Comparison of ENCODE assay signal across 8 mouse cellular contexts in genomic region chr11:71018416-71019200, GRCm38 (mm10). TPM values are rescaled to one million over a fixed set of nuclear protein-coding genes. Genes with fewer than 3 reads are reported as not detected.
DNase-seq lines count a peak whose midpoint lies in the region; ATAC-seq lines count a peak whose summit lies in the region.

No protein-coding gene starts in this region.

- peak overlapping the region; percentile 88 for H3K27ac ChIP-seq in hindbrain, embryonic 13.5 days
- H3K27ac ChIP-seq in midbrain, embryonic 15.5 days = peak overlapping the region; percentile 85

- peaks cover 14% of the 10 kb centered on the region for H3K36me3 ChIP-seq in hindbrain, embryonic 13.5 days
- no peaks in the 10 kb centered on the region for H3K36me3 ChIP-seq in midbrain, embryonic 15.5 days (replicated peaks)

- H3K4me3 ChIP-seq in hindbrain, embryonic 13.5 days = peak overlapping the region; percentile 90
- H3K4me3 ChIP-seq in midbrain, embryonic 15.5 days = peak overlapping the region; percentile 87

- peak overlapping the region; percentile 89 for H3K9ac ChIP-seq in hindbrain, embryonic 13.5 days
- peak overlapping the region; percentile 89 for H3K9ac ChIP-seq in midbrain, embryonic 15.5 days

- no peaks in the 10 kb centered on the region for H3K9me3 ChIP-seq in hindbrain, embryonic 13.5 days
- H3K9me3 ChIP-seq in midbrain, embryonic 15.5 days = no peaks in the 10 kb centered on the region

- H3K4me1 ChIP-seq in hindbrain, embryonic 13.5 days (replicated peaks) = peaks cover 45% of the 10 kb centered on the region
- peaks cover 43% of the 10 kb centered on the region for H3K4me1 ChIP-seq in midbrain, embryonic 15.5 days

- ATAC-seq in hindbrain, embryonic 13.5 days (ENCODE audit: low FRiP score) = no peak
- peak; percentile 32; the same call in 1 of the 2 replicates for ATAC-seq in midbrain, embryonic 15.5 days (replicated peaks)
- ATAC-seq in activated CD4-positive, CD25-positive, alpha-beta regulatory T cell, adult 4 months = no peak
- ATAC-seq in megakaryocyte-erythroid progenitor cell, adult 5-6 weeks (replicated peaks; ENCODE audit: low FRiP score, low TSS enrichment, poor library complexity, severe bottlenecking) = no peak

- DNase-seq in layer of hippocampus, adult 9-11 months = peak; percentile 21
- no peak for DNase-seq in layer of hippocampus, adult 9-10 months (ENCODE audit: low spot score)
- DNase-seq in c-Kit-positive CD71-positive TER-119-negative erythroid progenitor cells, embryonic 14.5 days (ENCODE audit: low read depth) = peak; percentile 9
- no peak for DNase-seq in cerebellum, adult 9-10 months

- H3K27me3 ChIP-seq in hindbrain, embryonic 13.5 days = no peaks in the 10 kb centered on the region
- H3K27me3 ChIP-seq in midbrain, embryonic 15.5 days (replicated peaks) = no peaks in the 10 kb centered on the region

- WGBS in hindbrain, embryonic 13.5 days = 5% methylated on average over 28 of the region's 28 CpGs
- WGBS in midbrain, embryonic 15.5 days = 6% methylated on average over 28 of the region's 28 CpGs

- peak overlapping the region; percentile 81 for H3K4me2 ChIP-seq in hindbrain, embryonic 13.5 days
- H3K4me2 ChIP-seq in midbrain, embryonic 15.5 days = peak overlapping the region; percentile 84

RNA-seq across cellular contexts. Expression of gene Mis12, which starts 0.8 kb away (rescaled TPM):
- 39.0 and 40.9 TPM in 2 replicates for polyA plus RNA-seq in hindbrain, embryonic 13.5 days (2015; fragmentation: Nextera tagmentation; extraction: Ambion mirVana)
- polyA plus RNA-seq in midbrain, embryonic 15.5 days (2015; fragmentation: Nextera tagmentation; extraction: Ambion mirVana) = 37.5 and 39.2 TPM in 2 replicates
- 10 to 100 TPM; 14.3 to 22.6 TPM for polyA plus RNA-seq in activated CD4-positive, CD25-positive, alpha-beta regulatory T cell, adult 4 months (2017; shearing (Covaris generic))
- total RNA-seq in megakaryocyte-erythroid progenitor cell, adult 5-6 weeks (2014; fragmentation: Nextera tagmentation) = 21.2 and 26.6 TPM in 2 replicates
- total RNA-seq in megakaryocyte-erythroid progenitor cell, adult 5-6 weeks (2017) = 30.4 and 32.5 TPM in 2 replicates

RNA-seq across cellular contexts. Expression of gene Derl2, which starts 1.0 kb away (rescaled TPM):
- 30.7 and 34.7 TPM in 2 replicates for polyA plus RNA-seq in hindbrain, embryonic 13.5 days (2015; fragmentation: Nextera tagmentation; extraction: Ambion mirVana)
- 28.8 and 33.1 TPM in 2 replicates for polyA plus RNA-seq in midbrain, embryonic 15.5 days (2015; fragmentation: Nextera tagmentation; extraction: Ambion mirVana)
- 100 to 1,000 TPM; 128 to 130 TPM for polyA plus RNA-seq in activated CD4-positive, CD25-positive, alpha-beta regulatory T cell, adult 4 months (2017; shearing (Covaris generic))
- total RNA-seq in megakaryocyte-erythroid progenitor cell, adult 5-6 weeks (2014; fragmentation: Nextera tagmentation) = 14.4 and 18.8 TPM in 2 replicates
- 31.0 and 39.3 TPM in 2 replicates for total RNA-seq in megakaryocyte-erythroid progenitor cell, adult 5-6 weeks (2017)

RNA-seq across cellular contexts. Expression of gene Dhx33, which starts 14.4 kb away (rescaled TPM):
- 13.9 and 14.4 TPM in 2 replicates for polyA plus RNA-seq in hindbrain, embryonic 13.5 days (2015; fragmentation: Nextera tagmentation; extraction: Ambion mirVana)
- 15.3 and 16.2 TPM in 2 replicates for polyA plus RNA-seq in midbrain, embryonic 15.5 days (2015; fragmentation: Nextera tagmentation; extraction: Ambion mirVana)
- polyA plus RNA-seq in activated CD4-positive, CD25-positive, alpha-beta regulatory T cell, adult 4 months (2017; shearing (Covaris generic)) = 1 to 10 TPM; 5.2 to 5.7 TPM
- total RNA-seq in megakaryocyte-erythroid progenitor cell, adult 5-6 weeks (2014; fragmentation: Nextera tagmentation) = 34.9 and 44.1 TPM in 2 replicates
- 54.4 and 55.9 TPM in 2 replicates for total RNA-seq in megakaryocyte-erythroid progenitor cell, adult 5-6 weeks (2017)

RNA-seq across cellular contexts. Expression of gene 6330403K07Rik, which starts 14.7 kb away (rescaled TPM):
- 601 TPM in 2 replicates for polyA plus RNA-seq in hindbrain, embryonic 13.5 days (2015; fragmentation: Nextera tagmentation; extraction: Ambion mirVana)
- 718 and 742 TPM in 2 replicates for polyA plus RNA-seq in midbrain, embryonic 15.5 days (2015; fragmentation: Nextera tagmentation; extraction: Ambion mirVana)
- polyA plus RNA-seq in activated CD4-positive, CD25-positive, alpha-beta regulatory T cell, adult 4 months (2017; shearing (Covaris generic)) = 10 to 100 TPM in 1 of 2 experiments, 1 to 10 TPM in 1; 9.0 to 22.7 TPM
- not detected in 2 replicates for total RNA-seq in megakaryocyte-erythroid progenitor cell, adult 5-6 weeks (2014; fragmentation: Nextera tagmentation)
- not detected in 2 replicates for total RNA-seq in megakaryocyte-erythroid progenitor cell, adult 5-6 weeks (2017)

RNA-seq across cellular contexts. Expression of gene C1qbp, which starts 35.8 kb away (rescaled TPM):
- polyA plus RNA-seq in hindbrain, embryonic 13.5 days (2015; fragmentation: Nextera tagmentation; extraction: Ambion mirVana) = 191 and 192 TPM in 2 replicates
- 160 and 166 TPM in 2 replicates for polyA plus RNA-seq in midbrain, embryonic 15.5 days (2015; fragmentation: Nextera tagmentation; extraction: Ambion mirVana)
- polyA plus RNA-seq in activated CD4-positive, CD25-positive, alpha-beta regulatory T cell, adult 4 months (2017; shearing (Covaris generic)) = 10 to 100 TPM; 18.4 to 22.1 TPM
- 583 and 631 TPM in 2 replicates for total RNA-seq in megakaryocyte-erythroid progenitor cell, adult 5-6 weeks (2014; fragmentation: Nextera tagmentation)
- total RNA-seq in megakaryocyte-erythroid progenitor cell, adult 5-6 weeks (2017) = 97.5 and 154 TPM in 2 replicates

Comparison
In these comparisons a context has a peak if more than half of its experiments do, and no peak if none do; other contexts are left out.
1. DNase-seq: peak in layer of hippocampus, adult 9-11 months (single experiment) and c-Kit-positive CD71-positive TER-119-negative erythroid progenitor cells, embryonic 14.5 days (single experiment); none in layer of hippocampus, adult 9-10 months (single experiment) and cerebellum, adult 9-10 months (single experiment).